18 mouse cellular contexts compared by ENCODE assay signal in the genomic region with DNA sequence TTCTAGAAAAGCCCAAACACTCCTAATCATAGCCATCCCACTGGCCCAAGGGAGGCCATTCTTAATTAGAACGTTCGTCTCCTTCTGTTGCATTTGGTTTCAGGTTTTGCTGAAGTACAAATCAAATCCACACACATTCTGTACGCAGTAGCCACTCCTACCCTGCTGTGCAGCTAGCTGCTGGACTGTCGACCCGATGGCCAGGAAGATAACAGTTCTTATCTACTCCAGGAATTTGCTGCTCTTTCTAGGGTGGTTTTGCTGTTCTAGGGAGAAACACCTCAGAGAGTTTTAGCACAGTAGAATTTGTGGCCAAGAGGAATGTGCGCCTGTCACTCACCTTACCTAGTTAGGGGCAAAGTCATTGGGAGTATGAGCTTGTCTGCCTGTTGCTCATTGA.
"Had no signal": no experiment of that assay in that cellular context is flagged by ENCODE, and none has a peak within 500 bp of the region (broad histone marks: within the 10 kb centered on the region; RNA-seq: fewer than 3 reads in every experiment).

No protein-coding gene starts in this region.

- H3K4me1 ChIP-seq: neural tube, embryonic 12.5 days had no signal

- H3K27ac ChIP-seq: hindbrain, postnatal 0 days; kidney, postnatal 0 days; layer of hippocampus, adult 2 months; limb, embryonic 13.5 days; liver, embryonic 14.5 days; macrophage; midbrain, embryonic 15.5 days; neural tube, embryonic 12.5 days; stomach, embryonic 15.5 days had no signal

- H3K4me3 ChIP-seq: layer of hippocampus, adult 2 months; limb, embryonic 13.5 days; megakaryocyte, embryonic 14.5 days; midbrain, embryonic 15.5 days; neural tube, embryonic 12.5 days; stomach, embryonic 15.5 days had no signal

- ATAC-seq: hindbrain, postnatal 0 days; lung, postnatal 0 days; midbrain, embryonic 15.5 days had no signal

- H3K9me3 ChIP-seq: limb, embryonic 13.5 days; megakaryocyte, embryonic 14.5 days; midbrain, embryonic 15.5 days; neural tube, embryonic 12.5 days; stomach, embryonic 15.5 days had no signal

- H3K36me3 ChIP-seq: midbrain, embryonic 15.5 days; neural tube, embryonic 12.5 days; stomach, embryonic 15.5 days had no signal

- H3K27me3 ChIP-seq: limb, embryonic 13.5 days; midbrain, embryonic 15.5 days; neural tube, embryonic 12.5 days; stomach, embryonic 15.5 days had no signal

- DNase-seq: kidney, adult 8-10 months; kidney, postnatal 4 days; left cerebral cortex, postnatal 4 days; spleen, adult 18-20 months; thymus, adult 2 months; thymus, postnatal 36 days had no signal

- H3K9ac ChIP-seq: limb, embryonic 13.5 days; liver, embryonic 14.5 days; midbrain, embryonic 15.5 days; neural tube, embryonic 12.5 days; stomach, embryonic 15.5 days had no signal

- H3K4me2 ChIP-seq: limb, embryonic 13.5 days; midbrain, embryonic 11.5 days; midbrain, embryonic 15.5 days; neural tube, embryonic 12.5 days; stomach, embryonic 15.5 days had no signal
